Mouse (Mus musculus) forebrain, embryonic 16.5 days (tissue): ENCODE results near the gene Fbxo6. TPM values are rescaled to one million over a fixed set of nuclear protein-coding genes. Genes with fewer than 3 reads are reported as not detected.

Source experiments
- ATAC-seq: fragments of 200-750 bp; cut with Nextera tagmentation; 2 replicates; pipeline ENCODE4 v1.8.0; 2017; ENCODE audit warnings: mild to moderate bottlenecking, moderate library complexity
- H3K27ac ChIP-seq: fragments of 300-500 bp; sonication (generic); 2 replicates; pipeline ENCODE4 v1.5.1; 2014; ENCODE audit warnings: low read length, control low read depth
- H3K27me3 ChIP-seq: fragments of 300-500 bp; sonication (generic); replicated peaks from 2 replicates; pipeline ENCODE4 v1.6.1; 2014; ENCODE audit warnings: low read length; ENCODE audit not compliant: control insufficient read depth, insufficient read depth
- H3K36me3 ChIP-seq: fragments of 300-500 bp; sonication (generic); 2 replicates; pipeline ENCODE4 v1.6.1; 2014; ENCODE audit not compliant: control insufficient read depth, insufficient read depth
- H3K4me1 ChIP-seq: fragments of 300-500 bp; sonication (generic); replicated peaks from 2 replicates; pipeline ENCODE4 v1.6.1; 2014; ENCODE audit warnings: low read length; ENCODE audit not compliant: control insufficient read depth, insufficient read depth
- H3K4me2 ChIP-seq: fragments of 300-500 bp; sonication (generic); 2 replicates; pipeline ENCODE4 v1.6.1; 2014; ENCODE audit warnings: mild to moderate bottlenecking, low read length, control low read depth
- H3K4me3 ChIP-seq: fragments of 300-500 bp; sonication (generic); replicated peaks from 2 replicates; pipeline ENCODE4 v1.5.1; 2014; ENCODE audit warnings: mild to moderate bottlenecking, low read length, control low read depth
- H3K9ac ChIP-seq: fragments of 300-500 bp; sonication (generic); replicated peaks from 2 replicates; pipeline ENCODE4 v1.6.1; 2014; ENCODE audit warnings: low read depth, low read length, control low read depth
- H3K9me3 ChIP-seq: fragments of 300-500 bp; sonication (generic); 2 replicates; pipeline ENCODE4 v1.6.1; 2016; ENCODE audit warnings: low read length; ENCODE audit not compliant: control insufficient read depth
- WGBS: fragments of 180-500 bp; shearing (Covaris S2); extraction: QIAGEN DNeasy Blood & Tissue Kit; methylation state at CpG from one replicate; pipeline ENCODE4 v1.1.7; 2014; 5-methylcytosine and 5-hydroxymethylcytosine counted together
- polyA plus RNA-seq: library from polyadenylated mRNA; unstranded; fragments of >200 nt; fragmentation: Nextera tagmentation; extraction: Ambion mirVana; gene quantifications from 2 replicates; pipeline ENCODE4 v1.2.1, GENCODE M21; 2015

Fbxo6 gene
- polyA plus RNA-seq, 1 experiment from 2014 or later = 17.7 TPM

DNA sequence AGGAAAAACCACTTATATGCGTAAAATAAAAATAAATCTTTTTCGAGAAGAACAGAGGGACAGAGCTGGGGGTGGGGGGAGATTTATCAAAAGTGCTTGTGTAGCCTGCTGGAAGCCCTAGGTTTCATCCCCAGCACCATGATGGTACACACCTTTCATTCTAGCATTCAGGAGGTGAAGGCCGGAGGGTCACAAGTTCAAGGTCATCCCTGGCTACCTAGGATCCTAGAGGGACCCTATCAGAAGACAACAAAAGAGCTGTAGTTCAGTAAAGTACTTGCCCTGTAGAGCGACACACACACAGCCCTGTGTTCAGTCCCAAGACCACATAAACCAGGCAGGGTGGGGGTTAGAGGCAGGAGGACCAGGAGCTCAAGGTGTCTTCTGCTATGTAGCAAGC lies 2.1 kb upstream of the Fbxo6 start:
- ATAC-seq = no peak
- H3K36me3 ChIP-seq = peaks cover 8% of the 10 kb centered on the region

DNA sequence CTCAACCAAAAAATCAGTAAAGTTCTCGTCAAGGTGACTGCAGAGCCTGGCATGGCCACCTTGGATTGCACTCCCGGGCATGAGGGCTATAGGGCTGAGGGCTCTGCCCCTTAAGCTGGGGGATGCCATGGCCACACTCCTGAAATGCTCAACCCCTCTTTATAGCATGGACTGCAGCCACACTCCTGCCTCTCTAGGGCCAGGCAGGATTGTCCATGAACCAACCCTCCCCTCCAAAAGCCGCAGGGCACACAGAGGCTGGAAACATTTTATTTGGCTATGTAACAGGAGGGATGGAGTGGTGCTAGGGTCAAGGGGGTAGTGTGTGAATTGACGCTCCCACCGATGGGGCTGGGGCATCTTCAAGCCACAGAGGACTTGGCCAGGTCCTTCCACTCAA lies 607 bp upstream of the Fbxo6 start:
- Histone ChIP-seq H3K27me3 (no peaks in the 10 kb centered on the region), H3K4me3 (no peak overlapping the region), H3K27ac (no peak overlapping the region; the same call in 1 of the 2 replicates), H3K36me3 (peaks cover 8% of the 10 kb centered on the region), H3K9ac (no peak overlapping the region), H3K4me1 (peaks cover 6% of the 10 kb centered on the region), H3K4me2 (no peak overlapping the region), H3K9me3 (no peaks in the 10 kb centered on the region)
- ATAC-seq = no peak
- 84% methylated on average over 5 of the region's 5 CpGs for WGBS

More for the DNA sequence above, 2.1 kb upstream of the Fbxo6 start:
- H3K4me1 ChIP-seq = peaks cover 16% of the 10 kb centered on the region
- H3K27ac ChIP-seq = no peak overlapping the region
- no peak overlapping the region for H3K4me3 ChIP-seq
- H3K4me2 ChIP-seq = no peak overlapping the region
- 92% methylated on average over 4 of the region's 4 CpGs for WGBS
- no peaks in the 10 kb centered on the region for H3K9me3 ChIP-seq
- H3K27me3 ChIP-seq = no peaks in the 10 kb centered on the region
- H3K9ac ChIP-seq = no peak overlapping the region

DNA sequence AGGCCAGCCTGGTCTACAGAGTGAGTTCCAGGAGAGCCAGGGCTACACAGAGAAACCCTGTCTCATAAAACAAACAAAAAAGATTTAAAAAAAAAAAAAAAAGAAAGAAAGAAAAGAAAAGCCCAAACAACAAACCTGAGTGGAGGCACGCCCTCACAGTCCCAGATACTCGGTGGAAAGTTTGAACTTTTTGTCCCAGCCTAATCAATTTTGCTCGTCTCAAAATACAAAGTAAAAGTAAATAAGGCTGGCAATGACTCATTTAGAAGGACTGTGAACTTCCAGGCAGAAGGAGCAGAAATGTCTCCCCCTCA lies 1.0 kb downstream of the Fbxo6 start:
- H3K27me3 ChIP-seq = no peaks in the 10 kb centered on the region
- H3K4me2 ChIP-seq = peak overlapping the region; percentile 98
- peaks cover 6% of the 10 kb centered on the region for H3K4me1 ChIP-seq
- H3K9ac ChIP-seq = peak overlapping the region; percentile 83; the same call in 1 of the 2 replicates
- no peak overlapping the region for H3K27ac ChIP-seq
- H3K4me3 ChIP-seq = peak overlapping the region; percentile 66
- no peak for ATAC-seq
- 41% methylated on average over 3 of the region's 3 CpGs for WGBS
- no peaks in the 10 kb centered on the region for H3K9me3 ChIP-seq
- peaks cover 8% of the 10 kb centered on the region for H3K36me3 ChIP-seq

GRCm38 (mm10) chr4:148150242-148150641 lies 1.7 kb downstream of the Fbxo6 start:
- H3K4me1 ChIP-seq = peaks cover 6% of the 10 kb centered on the region
- H3K27ac ChIP-seq = no peak overlapping the region
- no peak for ATAC-seq
- H3K27me3 ChIP-seq = no peaks in the 10 kb centered on the region
- H3K9me3 ChIP-seq = no peaks in the 10 kb centered on the region
- 64% methylated on average over 7 of the region's 7 CpGs for WGBS
- H3K9ac ChIP-seq = no peak overlapping the region
- H3K36me3 ChIP-seq = peaks cover 9% of the 10 kb centered on the region
- H3K4me3 ChIP-seq = no peak overlapping the region
- H3K4me2 ChIP-seq = no peak overlapping the region

GRCm38 (mm10) chr4:148149540-148149939 lies 2.4 kb downstream of the Fbxo6 start:
- WGBS = 76% methylated on average over 12 of the region's 12 CpGs

GRCm38 (mm10) chr4:148147714-148148113 lies 4.2 kb downstream of the Fbxo6 start:
- Histone ChIP-seq H3K27ac (no peak overlapping the region), H3K36me3 (peaks cover 14% of the 10 kb centered on the region), H3K9ac (no peak overlapping the region), H3K4me3 (no peak overlapping the region), H3K4me1 (peaks cover 6% of the 10 kb centered on the region), H3K9me3 (no peaks in the 10 kb centered on the region), H3K4me2 (no peak overlapping the region), H3K27me3 (no peaks in the 10 kb centered on the region)
- 83% methylated on average over 2 of the region's 2 CpGs for WGBS
- ATAC-seq = no peak

More at GRCm38 (mm10) chr4:148149540-148149939, 2.4 kb downstream of the Fbxo6 start:
- no peak overlapping the region for H3K4me3 ChIP-seq
- no peak overlapping the region for H3K4me2 ChIP-seq
- peaks cover 14% of the 10 kb centered on the region for H3K36me3 ChIP-seq
- no peaks in the 10 kb centered on the region for H3K27me3 ChIP-seq
- H3K9ac ChIP-seq = no peak overlapping the region
- H3K9me3 ChIP-seq = no peaks in the 10 kb centered on the region
- H3K27ac ChIP-seq = no peak overlapping the region
- ATAC-seq = no peak
- peaks cover 6% of the 10 kb centered on the region for H3K4me1 ChIP-seq

DNA sequence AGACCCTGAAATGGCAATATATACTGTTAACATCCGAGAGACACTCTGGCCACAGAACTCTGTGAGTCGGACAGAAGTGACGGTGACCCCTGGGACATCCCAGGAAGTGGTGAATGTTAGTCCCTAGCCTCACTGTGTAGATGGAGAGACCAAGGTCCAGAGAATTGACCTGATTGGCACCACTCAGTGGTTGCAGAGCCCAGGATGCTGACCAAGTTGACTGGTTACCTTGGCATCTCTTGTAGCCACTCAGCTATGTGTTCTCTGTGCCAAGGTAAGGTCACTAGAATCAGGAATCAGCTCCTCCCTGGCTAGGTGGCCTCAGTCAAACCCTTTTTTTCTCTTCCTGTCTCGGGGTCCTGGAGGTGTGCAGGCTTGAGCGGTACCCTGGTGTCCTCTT lies 8.2 kb downstream of the Fbxo6 start:
- Histone ChIP-seq H3K27me3 (no peaks in the 10 kb centered on the region), H3K4me1 (peaks cover 15% of the 10 kb centered on the region), H3K9me3 (no peaks in the 10 kb centered on the region), H3K27ac (no peak overlapping the region), H3K9ac (no peak overlapping the region), H3K4me3 (no peak overlapping the region), H3K36me3 (peaks cover 14% of the 10 kb centered on the region), H3K4me2 (no peak overlapping the region)
- ATAC-seq = no peak
- 90% methylated on average over 5 of the region's 5 CpGs for WGBS

DNA sequence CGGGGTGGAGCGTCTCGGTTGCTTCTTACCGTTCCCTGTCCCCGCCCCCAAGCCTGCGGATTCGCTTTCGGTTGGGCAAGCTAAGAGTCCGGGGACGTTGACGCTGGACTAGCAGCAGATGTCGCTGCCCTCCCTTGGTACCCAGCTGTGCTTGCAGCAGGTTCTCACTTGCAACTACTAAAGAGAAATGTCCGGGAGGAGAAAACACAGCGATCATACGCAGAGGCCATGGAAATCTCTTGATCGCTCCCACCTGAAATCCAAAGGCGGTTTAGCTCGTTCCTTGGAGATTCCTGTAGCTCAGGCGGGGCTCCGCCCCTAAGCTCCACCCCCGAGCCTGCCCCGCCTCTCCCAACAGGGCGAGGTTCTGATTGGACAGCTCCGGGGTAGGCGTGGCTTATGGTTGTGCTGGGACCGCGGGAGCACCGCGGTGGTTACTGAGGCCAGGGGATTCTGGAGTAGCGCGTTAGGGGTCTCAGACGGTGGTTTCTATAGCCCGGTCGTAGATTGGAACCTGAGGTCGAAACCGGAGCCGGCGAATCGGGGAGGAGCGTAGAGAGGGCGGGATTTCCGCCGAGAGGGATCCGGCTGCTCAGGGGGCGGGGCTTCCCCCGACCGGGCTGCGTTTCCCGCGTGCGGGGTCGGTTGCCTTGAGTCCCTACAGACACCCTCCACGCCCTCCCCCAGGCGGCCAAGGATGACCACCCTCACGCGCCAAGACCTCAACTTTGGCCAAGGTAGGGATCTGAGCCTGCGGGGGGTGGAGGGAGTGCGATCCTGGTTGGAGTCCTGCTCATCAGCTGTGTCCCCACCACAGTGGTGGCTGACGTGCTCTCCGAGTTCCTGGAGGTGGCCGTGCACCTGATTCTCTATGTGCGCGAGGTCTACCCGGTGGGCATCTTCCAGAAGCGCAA lies 11.6 kb downstream of the Fbxo6 start:
- Histone ChIP-seq H3K4me1 (peaks cover 16% of the 10 kb centered on the region), H3K36me3 (peaks cover 7% of the 10 kb centered on the region), H3K9ac (peak overlapping the region; percentile 75), H3K27me3 (no peaks in the 10 kb centered on the region), H3K9me3 (no peaks in the 10 kb centered on the region), H3K27ac (peak overlapping the region; percentile 95), H3K4me2 (peak overlapping the region; percentile 96), H3K4me3 (peak overlapping the region; percentile 89)
- peak; percentile 94 for ATAC-seq
- under 1% methylated on average over 65 of the region's 65 CpGs for WGBS

GRCm38 (mm10) chr4:148139767-148140097 lies 12.2 kb downstream of the Fbxo6 start:
- Histone ChIP-seq H3K36me3 (0 out of 2 replicates have a peak, but pooled peaks cover under 1% of the 10 kb centered on the region), H3K9me3 (no peaks in the 10 kb centered on the region), H3K4me2 (peak overlapping the region; percentile 96), H3K4me3 (peak overlapping the region; percentile 89), H3K4me1 (peaks cover 16% of the 10 kb centered on the region), H3K27ac (peak overlapping the region; percentile 95), H3K9ac (peak overlapping the region; percentile 75), H3K27me3 (no peaks in the 10 kb centered on the region)
- ATAC-seq = peak; percentile 16; the same call in 1 of the 2 replicates
- under 1% methylated on average over 12 of the region's 12 CpGs for whole genome bisulfite sequencing
